Mouse (Mus musculus): Measurements from ENCODE around the gene Stoml2.

Stoml2 gene

DNA sequence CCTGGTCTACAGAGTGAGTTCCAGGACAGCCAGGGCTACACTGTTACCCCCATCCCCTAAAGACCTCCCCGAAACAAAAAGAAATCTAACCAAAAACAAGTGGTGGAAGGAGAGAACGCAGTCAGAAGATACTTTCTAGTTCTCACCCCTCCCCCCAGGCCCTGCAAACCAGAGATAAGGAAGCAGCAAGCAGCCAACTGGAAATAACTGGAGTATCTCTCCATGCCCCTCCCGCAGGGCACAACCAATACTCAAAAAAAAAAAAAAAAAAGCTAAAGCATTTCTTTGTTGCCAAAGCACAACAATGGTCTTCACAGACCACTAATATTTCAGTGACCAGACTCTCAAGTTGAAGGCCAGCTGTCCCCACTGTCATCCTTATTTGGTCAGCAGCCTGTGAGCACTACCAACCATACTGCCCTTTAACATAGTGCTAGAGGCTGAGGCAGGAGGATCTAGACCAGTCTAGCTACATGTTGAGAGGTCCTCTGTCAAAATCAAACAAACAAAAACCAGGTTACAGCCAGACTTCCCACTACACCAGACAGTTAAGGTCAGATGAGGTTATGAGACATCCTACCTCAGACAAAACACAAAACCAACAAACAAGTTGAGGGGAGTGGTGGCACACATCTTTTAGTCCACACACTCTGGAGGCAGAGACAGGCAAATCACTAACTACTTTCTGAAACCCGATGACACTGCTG lies 6.5 kb upstream of the Stoml2 start:
- DNase-seq (ENCODE audit: low spot score) = no peak

DNA sequence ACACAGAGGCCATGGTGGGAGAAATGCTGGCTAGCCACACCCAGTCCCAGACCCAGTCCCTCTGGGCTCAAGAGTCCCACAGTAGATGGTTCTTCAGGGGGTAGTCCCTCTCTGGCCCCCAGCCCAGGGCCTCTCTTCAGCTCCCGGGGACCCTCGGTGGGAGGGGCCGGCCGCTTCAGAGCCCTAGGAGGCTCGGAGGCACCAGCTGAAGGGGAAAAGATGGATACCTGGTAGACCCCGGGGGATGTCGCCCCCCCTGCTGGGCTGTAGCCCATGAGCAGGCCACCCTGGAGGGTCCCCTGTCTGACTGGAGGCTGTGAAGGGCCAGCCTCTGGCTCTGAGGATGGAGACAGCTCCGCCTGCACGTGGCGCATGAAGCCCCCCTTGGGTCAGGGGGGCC lies 4.8 kb upstream of the Stoml2 start:
- DNase-seq (ENCODE audit: low spot score) = no peak

DNA sequence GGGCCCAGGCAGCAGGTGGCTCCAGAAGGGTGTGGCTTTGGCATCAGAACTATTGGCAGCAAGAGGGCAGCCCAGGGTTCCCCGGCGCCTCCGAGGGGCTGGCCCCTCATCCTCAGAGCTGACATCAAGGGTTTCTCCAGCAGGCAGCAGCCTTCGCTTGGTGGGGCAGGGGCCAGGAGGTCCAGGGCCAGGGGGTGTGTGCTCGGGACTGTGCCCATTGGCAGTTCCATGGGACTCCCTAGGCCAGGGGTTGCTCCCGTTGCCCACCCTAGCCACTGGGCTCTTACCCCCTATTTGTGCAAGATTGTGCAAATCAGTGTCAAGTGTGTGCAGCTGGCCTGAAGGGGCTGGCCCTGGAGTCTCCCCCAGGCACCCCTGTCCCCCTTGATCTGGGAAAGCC lies 4.3 kb upstream of the Stoml2 start:
- no peak for DNase-seq (ENCODE audit: low spot score)

DNA sequence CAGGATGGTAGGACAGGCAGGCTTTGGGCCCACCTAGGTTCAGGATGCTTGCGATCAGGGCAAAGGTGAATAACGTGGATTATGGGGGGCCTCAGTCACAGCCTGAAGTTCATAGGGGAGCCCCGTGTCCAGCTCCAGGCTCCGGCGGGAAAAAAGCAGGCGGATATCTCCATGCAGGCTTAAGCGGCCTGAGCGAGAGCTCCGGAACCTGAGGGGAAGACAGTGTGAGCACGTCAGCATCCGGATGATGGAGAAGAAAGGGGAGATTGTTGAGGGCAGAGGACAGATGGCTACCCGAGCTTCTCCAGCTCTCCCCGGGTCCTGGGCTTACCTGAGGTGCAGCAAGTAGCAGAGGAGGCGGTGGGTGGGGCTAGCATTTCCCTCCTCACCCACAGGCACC lies 2.0 kb upstream of the Stoml2 start:
- DNase-seq (ENCODE audit: low spot score) = no peak

DNA sequence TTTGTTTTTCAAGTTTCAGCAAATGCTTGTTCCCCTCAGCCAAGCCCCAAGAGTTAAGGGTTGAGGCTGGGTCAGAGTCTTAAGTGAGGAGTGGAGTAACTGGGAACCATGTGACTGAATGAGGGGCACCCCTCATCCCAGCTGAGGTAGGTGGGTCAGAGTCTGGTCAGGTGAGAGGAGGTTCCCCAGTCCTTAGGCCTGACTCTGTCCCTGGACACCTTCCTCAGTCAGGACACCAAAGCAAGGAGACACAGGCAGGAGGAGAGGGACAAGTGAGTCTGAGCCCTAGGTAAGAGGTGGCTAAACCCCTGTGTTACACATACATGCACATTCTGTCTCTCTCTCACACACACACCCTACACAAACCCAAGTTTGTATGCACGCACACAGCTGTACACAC lies 991 bp upstream of the Stoml2 start:
- DNase-seq (ENCODE audit: low spot score) = no peak

DNA sequence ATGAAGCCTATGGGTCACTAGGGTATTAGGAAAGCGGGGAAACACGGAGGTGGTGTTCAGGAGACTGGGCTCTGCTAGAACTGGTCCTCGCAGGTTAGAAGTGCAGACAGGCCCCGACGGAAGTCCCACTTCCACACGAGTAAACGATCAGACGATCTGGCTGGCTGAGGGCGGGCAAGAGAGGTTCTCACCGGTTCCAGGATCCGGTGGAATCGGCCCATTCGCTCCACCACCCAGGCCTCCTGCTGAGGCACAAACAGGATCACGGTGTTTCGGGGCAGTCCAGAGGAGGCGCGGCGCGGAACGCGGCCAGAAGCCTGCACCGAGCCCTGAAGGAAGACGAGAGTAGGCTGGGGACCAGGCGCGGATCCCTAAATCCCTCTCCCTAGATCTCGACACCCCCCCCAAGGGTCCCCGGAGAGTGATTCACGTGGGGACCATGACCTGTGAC lies 705 bp downstream of the Stoml2 start:
- no peak for DNase-seq (ENCODE audit: low spot score)

DNA sequence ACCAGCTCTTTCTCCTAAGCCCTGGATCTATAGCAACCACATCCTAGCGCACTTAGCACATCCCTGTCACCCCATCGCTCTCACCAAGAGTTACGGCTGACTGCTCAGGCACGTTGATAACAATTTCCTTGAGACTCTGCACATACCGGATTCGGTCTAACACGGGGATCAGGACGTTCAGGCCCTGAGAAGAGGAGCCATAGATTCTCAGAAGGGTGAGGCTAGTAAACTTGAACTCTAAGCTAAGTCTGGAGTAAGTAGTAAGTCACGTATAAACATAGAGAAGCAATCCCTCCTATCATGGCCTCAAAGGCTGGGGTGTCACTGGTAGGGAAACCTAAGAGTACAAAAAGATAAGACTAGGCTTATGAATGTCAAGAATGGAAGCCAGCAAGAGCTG lies 1.2 kb downstream of the Stoml2 start:
- no peak for DNase-seq (ENCODE audit: low spot score)

DNA sequence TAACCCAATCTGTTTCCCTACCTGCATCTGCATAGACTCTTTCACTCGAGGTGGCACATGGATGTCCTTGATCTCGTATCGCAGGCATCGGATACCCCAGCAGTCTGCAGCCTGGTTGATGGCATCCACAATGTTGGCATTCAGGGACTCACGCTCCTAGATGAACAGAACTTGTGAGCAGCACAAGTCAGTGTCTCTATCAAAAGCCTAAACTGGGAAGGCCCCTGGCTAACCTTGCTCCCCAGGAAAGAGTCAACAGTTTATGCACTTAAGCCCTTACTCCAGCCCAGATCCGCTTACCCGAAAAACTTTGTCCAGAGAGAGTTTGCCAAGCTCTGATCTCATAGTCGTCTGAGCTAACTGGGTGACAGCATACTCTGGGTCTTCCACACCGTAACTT lies 1.8 kb downstream of the Stoml2 start:
- DNase-seq (ENCODE audit: low spot score) = no peak

DNA sequence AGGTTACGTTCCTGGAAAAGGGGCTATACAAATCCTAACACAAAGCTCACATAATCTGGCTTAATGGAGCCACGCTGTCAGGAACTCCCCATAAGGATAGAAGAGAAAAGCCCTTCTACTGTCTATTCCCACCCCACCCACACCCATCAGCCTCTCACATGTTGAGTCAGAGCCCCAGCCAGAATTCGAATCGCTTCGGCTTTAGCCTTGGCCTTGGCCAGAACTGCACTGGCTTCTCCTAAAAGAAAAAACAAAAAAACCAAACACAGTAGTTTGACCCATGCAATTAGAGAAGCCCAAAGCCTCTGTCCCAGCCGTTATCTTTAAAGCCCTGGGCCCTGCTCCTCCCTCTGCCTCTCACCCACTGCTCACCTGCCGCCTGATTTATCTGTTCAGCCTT lies 2.4 kb downstream of the Stoml2 start:
- no peak for DNase-seq (ENCODE audit: low spot score)

DNA sequence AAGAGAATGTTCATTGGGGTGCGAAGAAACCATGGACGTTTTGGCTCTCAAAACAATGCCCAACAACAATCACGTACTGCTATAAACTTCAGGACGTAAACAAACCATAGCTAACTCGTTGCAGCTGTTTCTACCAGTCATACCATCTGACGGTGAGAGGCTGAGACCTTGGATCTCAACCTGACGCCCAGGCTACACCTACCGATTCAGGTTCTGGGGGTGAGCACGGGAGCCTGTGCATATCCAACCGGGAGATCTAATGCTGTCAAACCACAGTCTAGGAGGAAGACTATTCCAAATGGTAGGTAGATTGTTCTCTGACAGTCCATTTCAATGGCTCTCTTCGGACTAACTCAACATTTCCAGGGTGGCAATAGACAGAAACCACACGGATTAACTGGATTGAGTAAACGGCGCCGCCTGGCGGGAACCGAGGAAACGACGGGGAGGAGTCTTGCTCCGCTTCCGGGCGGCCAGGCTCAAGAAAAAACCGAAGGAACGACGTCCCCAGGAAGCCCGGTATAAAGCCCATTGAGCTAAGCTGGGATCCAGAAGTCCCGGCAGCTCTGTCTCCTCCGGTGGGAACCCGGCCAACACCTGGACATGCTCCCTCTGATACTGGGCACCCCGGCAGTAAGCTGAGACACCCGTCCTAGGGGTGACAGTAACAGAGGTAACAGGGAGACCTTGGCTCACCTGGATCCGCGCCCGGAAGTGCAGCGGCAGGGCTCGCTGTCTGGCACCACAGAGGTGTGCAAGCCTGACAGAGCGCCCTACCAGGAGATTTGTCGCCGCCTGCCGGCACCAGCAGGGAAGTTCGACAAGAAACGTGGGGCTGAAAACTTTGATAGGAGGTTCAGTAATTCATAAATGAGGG lies 6.2 kb downstream of the Stoml2 start, which contains the start of gene Pigo:
TSS of gene Pigo (minus strand) at position 736 of the 877 bp plus-strand sequence.
- DNase-seq (ENCODE audit: low spot score) = peak; percentile 92

DNA sequence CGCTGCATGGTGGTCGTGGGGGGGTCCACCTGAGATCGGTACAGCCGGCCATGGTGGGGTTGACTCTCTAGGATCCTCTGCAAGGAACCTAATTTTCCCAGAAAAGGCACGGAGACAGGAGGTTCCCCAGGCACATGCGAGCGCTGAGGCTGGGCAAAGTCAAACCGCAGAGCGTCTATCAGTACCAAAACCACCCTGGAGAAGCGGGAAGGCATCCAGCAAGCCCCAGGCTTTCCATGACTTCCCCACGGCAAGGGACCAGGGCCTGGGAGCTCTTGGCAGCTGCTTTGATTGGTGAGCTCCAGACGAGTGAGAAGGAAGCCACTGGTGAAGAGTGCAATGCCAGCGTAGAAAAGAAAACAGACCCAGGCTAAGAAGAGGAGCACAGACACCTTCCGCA lies 6.8 kb downstream of the Stoml2 start:
- DNase-seq (ENCODE audit: low spot score) = no peak

DNA sequence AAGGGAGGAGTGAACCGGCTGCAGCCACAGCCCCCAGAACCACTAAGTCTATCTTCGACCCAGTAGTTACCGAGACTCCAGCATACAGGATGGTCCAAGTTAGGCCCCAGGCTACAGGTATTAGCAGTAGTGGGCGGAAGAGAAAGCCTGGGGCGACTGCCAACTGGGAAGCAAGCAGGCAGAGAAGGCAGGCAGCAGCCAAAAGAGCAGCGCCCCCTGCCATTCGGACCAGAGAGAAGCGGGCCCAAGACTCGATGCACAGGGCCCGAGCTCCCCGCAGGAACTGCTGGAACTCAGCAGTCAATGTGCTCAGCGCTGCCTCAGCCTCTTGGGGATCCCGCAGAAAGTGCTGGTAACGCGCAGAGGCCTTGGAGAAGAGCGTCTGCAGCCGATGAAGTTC lies 10.2 kb downstream of the Stoml2 start:
- DNase-seq (ENCODE audit: low spot score) = no peak

DNA sequence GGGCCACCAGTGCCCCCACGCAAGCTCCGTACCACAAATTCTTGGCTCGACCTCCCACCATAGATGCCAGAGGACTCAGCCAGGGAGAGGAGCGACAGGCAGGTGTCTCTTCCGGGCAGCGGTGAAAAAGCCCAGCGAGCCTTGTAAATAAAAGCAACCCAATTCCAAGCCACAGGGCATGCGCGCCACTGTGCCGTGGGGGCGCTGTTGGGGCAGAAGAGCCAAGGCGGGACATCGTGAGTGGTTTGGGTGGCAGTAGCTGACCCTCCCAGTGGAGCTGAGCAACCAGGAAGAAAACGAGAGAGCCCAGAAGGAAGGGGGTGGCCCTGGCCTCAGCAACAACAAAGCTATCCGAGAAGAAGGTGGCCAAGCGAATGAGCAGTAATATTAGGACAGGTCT lies 10.6 kb downstream of the Stoml2 start:
- DNase-seq (ENCODE audit: low spot score) = no peak

DNA sequence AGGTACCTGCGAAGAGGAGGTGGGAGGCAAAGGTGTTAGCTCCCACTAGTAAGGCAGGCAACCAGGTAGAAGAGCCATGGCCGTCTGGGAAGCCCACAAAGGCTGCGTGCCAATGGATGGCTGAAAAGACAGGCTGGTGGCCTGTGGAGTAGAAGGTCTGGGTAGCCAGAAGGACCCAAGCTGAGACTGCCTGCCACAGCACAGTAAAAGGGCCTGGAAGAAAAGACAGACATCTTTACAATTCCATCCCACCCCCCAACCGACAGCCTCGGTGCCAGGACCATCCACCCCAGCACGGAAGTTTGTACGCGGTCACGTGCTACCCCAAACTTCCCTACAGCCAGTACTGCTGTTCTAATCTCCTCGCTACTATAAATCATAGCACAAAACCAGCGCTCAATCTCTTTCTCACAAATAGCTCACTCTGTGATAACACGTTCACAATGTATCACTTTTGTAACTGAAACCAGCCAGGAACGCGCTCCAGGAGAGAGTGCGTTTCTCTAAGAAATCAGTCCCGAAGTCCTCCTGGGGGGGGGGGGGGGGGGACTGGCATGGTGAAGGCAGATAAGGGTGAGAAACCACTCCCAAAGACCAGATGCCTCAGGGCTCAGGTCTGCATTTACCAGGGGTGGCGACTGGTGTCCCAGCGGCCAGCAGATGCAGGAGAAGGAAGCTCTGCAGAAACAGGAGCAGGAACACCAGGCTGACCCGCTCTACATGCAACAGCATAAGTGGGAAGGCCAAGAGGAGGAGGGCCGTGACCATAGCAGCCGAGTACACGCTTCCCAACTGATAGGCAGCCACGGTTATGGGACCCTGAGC lies 11.7 kb downstream of the Stoml2 start:
- no peak for DNase-seq (ENCODE audit: low spot score)

DNA sequence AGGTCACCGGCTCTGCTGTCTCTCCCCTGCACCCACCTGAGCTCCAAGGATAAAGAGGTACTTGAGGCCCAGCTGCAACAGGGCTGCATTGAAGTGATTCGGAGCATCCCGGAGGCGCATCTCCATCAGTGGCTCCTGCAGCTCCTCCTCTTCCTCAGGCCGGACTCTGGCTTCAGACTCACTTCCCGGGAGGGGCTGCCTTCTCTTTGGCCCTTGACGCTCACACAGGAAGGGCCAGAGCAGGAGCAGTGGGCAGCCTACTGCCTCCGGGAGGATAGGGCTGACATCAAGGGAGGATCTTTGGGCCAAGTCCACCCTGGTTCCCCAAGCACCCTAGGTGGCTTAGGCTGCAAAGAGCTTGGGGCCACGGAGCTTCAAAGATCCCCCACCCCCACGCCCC lies 12.3 kb downstream of the Stoml2 start:
- no peak for DNase-seq (ENCODE audit: low spot score)

DNA sequence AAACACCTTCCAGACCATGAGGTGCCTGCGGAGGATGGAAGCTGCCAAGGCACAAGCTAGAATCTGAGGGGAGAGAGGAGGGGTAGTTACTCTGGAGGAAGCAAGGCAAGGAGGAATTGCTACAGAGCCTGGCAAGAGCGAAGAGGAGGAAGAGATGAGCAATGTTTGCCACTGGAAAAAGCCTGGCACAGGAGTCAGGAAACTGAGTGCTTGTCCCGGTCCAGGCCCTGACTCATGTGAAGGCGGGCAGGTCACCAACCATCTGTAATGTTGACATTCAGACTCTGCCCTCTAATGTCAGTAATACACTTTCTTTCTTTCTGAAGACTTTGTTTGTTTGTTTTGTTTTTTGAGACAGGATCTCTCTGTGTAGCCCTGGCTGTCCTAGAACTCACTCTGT lies 13.4 kb downstream of the Stoml2 start:
- no peak for DNase-seq (ENCODE audit: low spot score)

DNA sequence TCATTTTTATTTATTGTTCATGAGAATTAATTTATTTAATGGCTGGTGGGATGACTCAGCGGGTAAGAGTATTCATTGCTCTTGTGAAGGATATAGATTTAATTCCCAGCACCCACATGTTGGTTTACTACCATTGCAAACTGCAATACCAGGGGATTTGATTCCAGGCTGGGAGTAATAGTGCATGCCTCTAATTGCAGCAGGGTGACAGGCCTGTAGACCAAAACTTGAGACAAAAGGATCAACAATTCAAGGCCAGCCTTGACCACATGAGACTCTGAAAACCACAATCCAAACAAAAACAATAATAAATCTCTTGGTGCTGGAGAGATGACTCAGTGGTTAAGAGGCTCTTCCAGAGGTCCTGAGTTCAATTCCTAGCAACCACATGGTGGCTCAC lies 19.4 kb downstream of the Stoml2 start:
- DNase-seq (ENCODE audit: low spot score) = no peak

DNA sequence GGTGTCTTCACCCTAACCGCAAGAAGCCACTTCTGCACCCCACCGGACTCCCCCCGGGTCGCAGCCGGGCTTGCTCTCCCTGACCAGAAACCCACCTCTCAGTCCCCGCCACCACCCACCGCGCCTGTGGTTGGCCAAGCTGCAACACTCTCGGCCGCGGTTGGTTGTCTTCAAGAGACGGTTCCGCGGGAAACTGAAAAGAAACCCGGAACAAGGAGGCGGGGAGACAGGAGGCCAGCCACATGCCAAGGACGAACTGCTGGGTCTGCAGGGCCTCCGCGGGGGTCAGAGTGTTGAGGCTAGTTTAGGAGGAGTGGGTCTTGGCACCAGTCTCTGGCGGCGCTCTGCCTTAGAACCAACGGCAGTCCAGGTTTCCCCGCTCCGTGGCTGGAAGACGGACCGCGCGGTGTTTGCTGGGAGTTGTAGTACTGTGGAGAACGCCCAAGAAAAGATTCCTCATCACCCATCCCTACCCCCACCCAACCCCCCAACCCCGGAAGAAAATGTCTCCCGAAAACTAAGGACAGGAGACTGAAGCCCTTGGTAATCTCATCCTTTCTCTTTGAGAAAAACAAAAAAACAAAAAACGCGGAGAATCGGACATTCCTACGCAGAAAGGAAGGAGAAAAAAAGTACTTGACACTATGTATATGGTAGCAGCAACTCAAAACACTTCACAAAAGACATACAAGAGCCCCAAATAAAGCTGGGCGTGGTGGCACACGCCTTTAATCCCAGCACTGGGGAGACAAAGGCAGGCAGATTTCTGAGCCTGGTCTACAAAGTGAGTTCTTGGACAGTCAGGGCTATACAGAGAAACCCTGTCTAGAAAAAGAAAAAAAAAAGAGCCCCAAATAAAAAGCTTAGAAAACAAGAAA lies 21.1 kb downstream of the Stoml2 start, which contains the start of gene Fancg:
TSS of gene Fancg (minus strand) at position 346 of the 878 bp plus-strand sequence.
- peak; percentile 60 for DNase-seq (ENCODE audit: low spot score)

DNA sequence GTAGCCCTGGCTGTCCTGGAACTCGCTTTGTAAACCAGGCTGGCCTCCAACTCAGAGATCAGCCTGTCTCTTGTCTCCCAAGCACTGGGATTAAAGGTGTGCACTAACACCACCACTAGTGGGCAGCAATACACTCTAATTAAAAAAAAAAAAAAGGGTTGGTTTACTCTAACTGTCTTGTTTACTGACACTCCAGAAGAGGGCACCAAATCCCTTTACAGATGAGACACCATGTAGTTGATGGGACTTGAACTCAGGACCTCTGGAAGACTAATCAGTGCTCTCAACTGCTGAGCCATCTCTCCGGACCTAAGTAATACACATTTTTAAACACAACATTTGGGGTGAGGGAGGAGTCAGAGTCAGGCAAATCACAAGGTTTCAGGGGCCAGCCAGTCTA lies 25.7 kb downstream of the Stoml2 start:
- DNase-seq (ENCODE audit: low spot score) = no peak

DNA sequence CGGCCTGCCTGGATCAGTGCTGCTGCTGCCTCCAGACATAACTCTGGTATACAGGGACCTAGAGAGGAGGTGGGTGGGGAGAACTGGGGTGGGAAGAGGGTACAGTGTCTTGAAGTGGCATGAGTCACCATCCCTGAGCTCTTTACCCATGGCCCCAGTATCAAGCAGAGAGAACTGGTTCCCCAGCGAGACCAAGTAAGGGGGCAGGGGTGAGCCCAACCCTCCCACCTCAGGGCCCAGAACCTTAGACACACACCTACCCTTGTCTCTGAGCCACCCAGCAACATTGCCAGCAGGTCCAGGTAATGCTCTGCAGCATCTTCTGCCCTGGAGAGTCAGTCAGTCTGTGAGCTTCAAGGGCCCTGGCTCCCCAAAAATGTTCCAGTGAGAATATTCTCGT lies 26.6 kb downstream of the Stoml2 start:
- no peak for DNase-seq (ENCODE audit: low spot score)

DNA sequence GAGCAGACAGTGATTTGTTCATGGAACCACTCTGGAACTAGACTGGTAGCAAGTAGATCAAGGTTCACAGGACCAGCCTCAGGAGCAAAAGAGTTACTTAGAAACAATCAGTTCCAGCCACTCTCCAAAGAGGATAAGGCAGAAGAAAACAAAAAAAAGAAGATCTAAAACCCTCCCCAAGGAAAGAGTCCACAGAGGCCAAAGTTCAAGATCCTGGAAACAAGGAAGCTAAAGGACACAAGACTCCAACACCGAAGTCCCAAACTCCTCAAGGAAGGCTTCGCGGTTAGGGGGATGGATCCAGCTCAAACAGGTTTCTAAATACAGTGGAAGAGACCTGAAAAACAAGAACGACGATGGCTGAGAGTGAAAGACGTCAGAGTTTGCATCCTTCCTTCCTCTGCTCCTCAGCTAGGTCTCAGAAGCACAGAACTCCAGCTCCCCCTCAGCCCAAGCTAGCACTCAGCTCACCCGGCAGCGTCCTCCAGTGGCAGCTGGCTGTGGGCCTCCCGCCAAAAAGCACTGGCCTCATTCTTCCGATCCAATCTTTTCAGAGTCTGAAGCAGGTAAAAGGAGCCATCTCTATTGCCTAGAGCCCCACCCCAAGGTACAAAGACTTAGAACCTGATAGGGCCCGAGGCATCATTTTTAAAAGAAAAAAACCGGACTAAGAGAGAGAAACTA lies 28.6 kb downstream of the Stoml2 start:
- DNase-seq (ENCODE audit: low spot score) = no peak

Measured in ovary, postnatal 14 days (tissue).